Mouse (Mus musculus) cortical plate, adult 2 months (tissue): Measurements from ENCODE around the gene Rpap1.

Experiments
- CTCF ChIP-seq: fragments of 200-500 bp; IDR thresholded peaks from 2 replicates; pipeline ENCODE4 v1.5.1; 2011; ENCODE audit warnings: mild to moderate bottlenecking, control low read depth, low read length; ENCODE audit not compliant: insufficient read depth; ENCODE audit errors: extremely low read depth
- POLR2A ChIP-seq: fragments of 200-500 bp; IDR thresholded peaks from 2 replicates; pipeline ENCODE4 v1.6.1; 2011; ENCODE audit warnings: mild to moderate bottlenecking, low read length, control low read depth; ENCODE audit not compliant: insufficient read depth; ENCODE audit errors: extremely low read depth

- no peak for TF ChIP-seq POLR2A
- no peak for TF ChIP-seq CTCF
Observed at GRCm38 (mm10) chr2:119762276-119762675, 25.1 kb downstream of the Rpap1 start.
